Mouse (Mus musculus) erythroblast, embryonic 14.5 days (primary cell): Measurements from ENCODE around the gene Klf7.

ENCODE experiments used
- GATA1 ChIP-seq: IDR thresholded peaks from 2 replicates; pipeline ENCODE4 v1.6.1; 2012; ENCODE audit warnings: low read length, inconsistent platforms, mixed read lengths
- TAL1 ChIP-seq: IDR thresholded peaks from 3 replicates; pipeline ENCODE4 v1.6.1; 2012; ENCODE audit warnings: low read length, inconsistent platforms, mixed read lengths

DNA sequence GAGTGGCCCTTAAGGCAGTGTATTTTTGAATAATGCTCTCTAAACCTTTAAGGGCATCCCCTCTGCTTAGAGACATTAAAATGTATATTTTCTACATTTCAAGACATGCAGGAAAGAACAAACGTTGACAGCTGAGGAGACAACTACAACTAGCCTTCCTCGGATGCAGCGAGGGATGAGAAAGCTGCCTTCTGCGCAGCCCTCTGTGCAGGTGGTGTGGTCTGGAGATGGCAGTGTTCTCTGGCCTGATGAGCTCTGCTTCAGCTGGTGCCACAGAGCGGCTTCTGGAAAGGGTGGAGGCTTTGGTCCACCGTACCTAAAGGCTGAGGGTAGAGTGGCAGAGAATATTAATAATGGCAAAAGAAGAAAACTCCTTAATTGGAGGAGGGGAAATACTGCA lies 120.0 kb downstream of the Klf7 start:
- no peak for TF ChIP-seq TAL1
- TF ChIP-seq GATA1 = no peak
